Mouse (Mus musculus): Measurements from ENCODE around the gene Slc35f3.
"Not testable (repeated sequence)": the region's sequence is repeated elsewhere in the genome, so short reads cannot be mapped to it uniquely, and the experiment has no call there.

The Slc35f3 gene

GRCm38 (mm10) chr8:126339357-126339756 is 41.0 kb downstream of the Slc35f3 start:
- DNase-seq = no peak

GRCm38 (mm10) chr8:126341200-126341599 is 42.8 kb downstream of the Slc35f3 start:
- no peak for DNase-seq

DNA sequence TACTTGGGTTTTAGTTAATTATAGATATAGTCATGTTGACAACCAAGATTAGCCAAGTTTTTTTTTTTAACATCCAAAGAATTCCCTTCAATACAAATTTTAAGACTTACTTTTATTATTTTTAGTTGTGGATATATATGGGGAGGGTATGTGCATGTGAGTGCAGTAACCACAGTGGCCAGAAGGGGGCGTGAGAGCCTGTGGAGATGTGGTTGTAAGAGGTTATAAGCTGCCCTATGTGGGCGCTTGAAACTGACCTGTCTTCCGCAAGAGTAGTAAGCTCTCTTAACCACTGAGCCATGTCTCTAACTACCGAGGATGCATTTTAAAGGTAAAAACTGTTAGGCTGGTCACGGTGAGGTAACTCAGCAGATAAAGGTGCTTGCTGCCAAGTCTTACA is 45.1 kb downstream of the Slc35f3 start:
- DNase-seq = no peak

- no peak for DNase-seq
Measured at GRCm38 (mm10) chr8:126345100-126345499, 46.7 kb downstream of the Slc35f3 start.

GRCm38 (mm10) chr8:126353259-126353658 is 54.9 kb downstream of the Slc35f3 start:
- no peak for DNase-seq

GRCm38 (mm10) chr8:126357946-126358345 is 59.6 kb downstream of the Slc35f3 start:
- no peak for DNase-seq

DNA sequence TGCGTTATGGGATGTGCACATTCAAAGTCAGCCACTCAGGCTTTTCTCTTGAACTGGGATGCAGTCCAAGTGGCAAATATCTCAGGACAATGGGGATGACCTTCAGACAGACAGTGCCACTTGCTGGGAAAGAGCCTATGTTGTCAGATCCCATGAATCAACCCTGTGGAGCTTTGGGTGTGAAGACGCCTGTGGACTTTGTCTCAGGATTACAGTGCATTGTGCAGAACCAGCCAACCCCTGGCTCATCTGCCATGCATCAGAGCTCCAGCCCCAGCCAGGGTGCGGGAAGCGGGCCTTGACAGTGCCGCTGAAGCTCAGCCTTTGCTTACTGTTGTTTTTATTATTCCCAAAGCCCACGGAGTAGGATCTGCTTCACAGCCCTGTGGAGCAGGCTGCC is 60.9 kb downstream of the Slc35f3 start:
- no peak for DNase-seq

GRCm38 (mm10) chr8:126360106-126360505 is 61.7 kb downstream of the Slc35f3 start:
- DNase-seq = no peak

DNA sequence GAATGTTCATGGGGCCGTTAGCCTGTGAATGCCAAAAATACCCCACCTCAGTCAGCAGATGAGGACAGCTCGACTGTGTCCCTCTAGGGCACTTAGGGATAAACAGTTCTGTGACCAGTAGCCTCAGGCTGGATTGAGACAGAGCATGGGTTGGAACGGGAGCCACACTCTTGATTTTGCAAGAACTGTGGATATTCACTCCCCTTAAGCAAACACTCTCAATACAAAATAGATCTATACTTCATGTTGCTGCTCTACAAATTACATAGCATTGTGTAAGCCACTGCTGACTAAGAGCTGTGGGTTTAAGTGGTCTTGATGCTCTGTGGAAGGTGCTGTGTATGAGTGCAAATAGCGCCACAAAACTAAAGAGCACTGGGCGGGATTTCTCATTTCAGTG is 62.3 kb downstream of the Slc35f3 start:
- DNase-seq = no peak

DNA sequence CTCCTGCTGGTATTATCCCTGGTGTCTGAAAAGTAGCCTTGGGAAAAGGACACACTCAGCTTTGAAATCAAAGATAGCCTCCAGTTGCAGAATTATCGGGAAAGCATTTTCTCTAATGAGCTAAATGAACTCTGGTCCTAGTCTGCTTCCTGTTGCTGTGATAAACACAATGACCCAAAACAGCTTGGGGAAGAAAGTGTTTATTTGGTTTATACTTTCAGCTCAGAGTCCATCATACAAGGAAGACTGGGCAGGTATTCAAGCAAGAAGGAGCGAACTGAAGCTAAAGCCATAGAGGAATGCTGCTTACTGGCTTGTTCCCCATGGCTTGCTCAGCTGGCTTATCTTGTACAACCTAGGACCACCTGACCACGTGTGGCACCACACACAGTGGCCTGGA is 67.9 kb downstream of the Slc35f3 start:
- DNase-seq = no peak

- no peak for DNase-seq
Measured at GRCm38 (mm10) chr8:126368349-126369054, 70.1 kb downstream of the Slc35f3 start.

DNA sequence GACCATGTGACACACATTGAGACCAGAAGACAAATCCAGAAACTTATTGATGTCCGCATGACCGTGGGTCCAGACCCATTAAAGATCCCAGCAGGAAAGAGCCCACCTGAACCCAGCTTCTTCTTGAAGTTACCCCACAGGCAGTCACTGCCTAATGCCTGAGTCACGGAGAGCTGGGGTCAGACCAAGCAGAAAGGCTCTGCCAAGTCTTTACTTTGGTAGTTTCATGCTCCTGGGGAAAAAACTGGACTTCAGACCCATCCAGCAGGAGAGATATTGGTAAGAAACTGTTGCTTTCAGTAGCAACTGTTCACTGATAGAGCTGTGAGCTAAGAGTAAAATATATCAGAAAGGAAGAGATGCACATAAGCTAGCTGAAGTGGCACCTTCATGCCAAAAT is 73.5 kb downstream of the Slc35f3 start:
- DNase-seq = no peak

GRCm38 (mm10) chr8:126379580-126379979 is 81.2 kb downstream of the Slc35f3 start:
- no peak for DNase-seq

DNA sequence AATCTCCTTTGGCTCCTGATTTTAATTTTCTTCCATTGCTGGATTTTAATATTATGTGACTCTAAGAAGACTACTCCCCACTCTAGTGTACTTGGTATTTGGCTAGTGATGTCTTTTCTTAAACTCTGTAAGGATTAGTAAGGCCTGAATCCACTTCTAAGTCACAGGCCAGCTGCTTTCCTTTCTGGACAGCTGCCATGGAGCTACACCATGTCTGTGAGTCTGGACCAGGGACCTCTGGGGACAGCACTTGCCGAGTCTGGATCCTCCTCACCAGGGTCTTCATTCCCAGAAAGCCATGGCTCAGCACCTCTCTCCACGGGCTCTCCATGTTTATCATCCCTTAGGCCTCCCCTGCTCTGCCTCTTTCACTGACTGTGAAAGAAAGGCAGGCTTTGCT is 81.8 kb downstream of the Slc35f3 start:
- no peak for DNase-seq

- DNase-seq = no peak
Measured at GRCm38 (mm10) chr8:126381299-126381698, 82.9 kb downstream of the Slc35f3 start.

DNA sequence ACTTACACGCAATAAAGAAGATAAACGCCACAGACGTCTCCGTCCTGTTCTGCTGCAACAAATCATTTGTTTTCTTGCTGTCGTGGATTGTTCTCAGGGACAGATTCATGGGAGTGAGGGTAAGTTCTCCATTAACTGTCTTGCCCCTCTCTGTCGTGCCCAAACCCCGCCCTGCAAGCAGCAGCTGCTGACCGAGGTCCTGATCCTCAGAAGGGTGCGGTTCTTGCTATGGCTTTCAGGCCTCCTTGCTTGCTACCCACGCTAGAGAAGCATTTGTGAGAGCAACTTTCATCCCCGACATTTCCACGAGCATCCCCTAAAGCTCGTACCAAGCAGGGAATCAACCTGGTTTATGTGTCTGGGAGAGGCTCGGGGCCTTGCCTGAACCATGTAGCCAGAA is 83.9 kb downstream of the Slc35f3 start:
- no peak for DNase-seq

- DNase-seq = no peak
Measured at GRCm38 (mm10) chr8:126382749-126383148, 84.4 kb downstream of the Slc35f3 start.

DNA sequence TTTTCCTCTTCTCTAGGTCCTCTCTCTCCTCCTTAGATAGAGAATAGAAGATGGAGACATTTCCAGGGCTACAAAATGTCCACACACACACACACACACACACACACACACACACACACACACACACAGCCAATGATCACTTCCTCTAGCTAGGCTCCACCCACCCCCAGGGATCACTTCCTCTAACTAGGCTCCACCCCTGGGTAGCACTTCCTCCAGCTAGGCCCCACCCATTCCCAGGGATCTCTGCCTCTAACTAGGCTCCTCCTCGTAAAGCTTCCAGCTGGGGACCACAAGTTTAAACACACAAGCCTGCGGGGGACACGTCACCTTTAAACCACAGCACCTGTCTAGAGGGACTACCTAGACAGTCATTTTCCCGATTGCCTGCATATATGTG is 89.2 kb downstream of the Slc35f3 start:
- no peak for DNase-seq

- no peak for DNase-seq
Measured at GRCm38 (mm10) chr8:126391541-126391940, 93.2 kb downstream of the Slc35f3 start.

GRCm38 (mm10) chr8:126395386-126395785 is 97.0 kb downstream of the Slc35f3 start:
- DNase-seq = no peak

GRCm38 (mm10) chr8:126395917-126396316 is 97.6 kb downstream of the Slc35f3 start:
- no peak for DNase-seq

DNA sequence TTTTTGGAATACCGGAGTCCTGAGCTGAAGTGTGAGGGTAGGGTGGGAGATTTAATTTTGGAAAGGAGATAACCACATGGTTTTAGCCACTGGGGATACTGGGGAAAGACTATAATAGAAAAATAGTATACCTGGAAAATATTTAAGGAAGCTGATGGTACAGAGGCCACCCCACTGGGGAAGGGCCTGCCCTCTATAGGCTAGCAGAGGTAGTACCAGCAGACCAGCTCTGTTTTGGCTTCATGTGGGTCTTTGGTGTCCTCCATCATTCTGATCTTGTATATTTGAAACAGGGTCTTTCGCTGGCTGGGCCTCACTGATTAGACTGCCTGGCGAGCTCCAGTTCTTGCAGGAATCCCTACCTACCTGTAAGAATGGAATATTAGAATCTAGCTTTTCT is 100.0 kb downstream of the Slc35f3 start:
- no peak for DNase-seq

- DNase-seq = not testable (repeated sequence)
Measured at GRCm38 (mm10) chr8:126404550-126404949, 106.2 kb downstream of the Slc35f3 start.

DNA sequence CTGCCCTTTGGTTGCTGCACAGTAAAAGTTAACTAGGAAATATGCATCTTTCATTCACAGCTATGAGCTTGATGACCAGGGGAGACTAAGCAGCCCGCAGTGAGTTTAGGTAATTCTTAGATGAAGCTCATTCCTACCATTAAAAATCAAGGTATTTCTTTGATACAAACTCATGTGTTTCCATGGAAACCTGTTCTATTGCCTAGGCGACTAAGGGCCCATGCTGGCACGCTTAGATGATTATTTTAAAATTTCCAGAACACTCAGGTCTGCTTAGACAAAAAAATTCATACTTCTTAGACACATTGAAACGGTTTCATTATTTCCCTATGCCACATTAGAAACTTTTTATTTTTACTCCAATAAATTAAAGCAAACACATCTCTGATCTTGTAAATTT is 106.7 kb downstream of the Slc35f3 start:
- no peak for DNase-seq

DNA sequence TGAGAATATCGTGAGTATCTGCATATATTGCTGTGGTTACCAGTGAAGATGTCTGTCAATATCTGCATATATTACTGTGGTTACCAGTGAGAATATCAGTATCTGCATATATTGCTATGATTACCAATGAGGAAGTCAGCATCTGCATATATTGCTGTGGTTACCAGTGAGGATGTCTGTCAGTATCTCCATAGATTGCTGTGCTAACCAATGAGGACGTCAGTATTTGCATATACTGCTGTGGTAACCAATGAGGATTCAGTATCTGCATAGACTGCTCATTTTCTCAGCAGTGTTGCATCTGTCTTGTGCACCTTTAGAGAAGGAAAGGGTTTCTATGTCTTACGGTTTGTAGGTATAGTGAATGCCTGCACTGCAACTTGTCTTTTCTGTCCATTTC is 122.5 kb downstream of the Slc35f3 start:
- no peak for DNase-seq
